Mouse (Mus musculus) urinary bladder, postnatal 36 days (tissue): Measurements from ENCODE around the gene Ulk4.
A peak's percentile ranks its signal among the peaks of the same experiment; 100 is the strongest.

ENCODE experiments used
- DNase-seq, 2 experiments: peaks; one replicate each; pipeline ENCODE4 v3.0.0; 2022; ENCODE audit warnings: low spot score in 2 of 2, mixed read lengths in 1 of 2

The Ulk4 gene

DNA sequence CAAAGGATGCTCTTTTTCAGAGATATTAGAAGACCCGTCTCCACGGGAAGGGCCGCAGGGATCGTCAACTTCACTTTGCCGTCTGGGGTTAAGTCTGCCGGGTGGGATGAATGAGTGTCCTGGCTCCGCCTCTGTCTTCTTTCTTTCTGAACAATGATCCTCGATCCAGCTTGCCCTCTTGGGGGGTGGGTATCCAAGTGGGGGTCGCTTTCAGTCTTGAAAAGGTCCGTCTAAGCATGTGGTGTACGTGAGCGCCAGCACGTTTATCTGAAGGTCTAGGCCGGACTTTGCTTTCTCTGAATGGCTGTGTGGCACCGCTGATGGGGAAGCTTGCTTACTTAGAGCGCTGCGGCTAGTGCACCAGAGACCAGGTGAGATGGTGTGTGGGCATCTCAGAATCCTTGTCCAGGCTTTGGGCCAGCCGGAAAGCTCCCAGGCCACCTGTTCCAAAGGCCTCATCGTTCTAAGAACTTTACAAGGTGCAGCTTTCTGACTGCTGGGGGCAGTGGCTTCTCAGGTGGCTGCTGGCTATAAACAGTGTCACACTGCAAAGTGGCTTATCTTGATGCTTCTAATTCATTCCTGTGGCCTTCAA, 23.1 kb upstream of the Ulk4 start:
- no peak for DNase-seq

- no peak for DNase-seq
Measured at GRCm38 (mm10) chr9:121299223-121299755, 22.3 kb upstream of the Ulk4 start.

DNA sequence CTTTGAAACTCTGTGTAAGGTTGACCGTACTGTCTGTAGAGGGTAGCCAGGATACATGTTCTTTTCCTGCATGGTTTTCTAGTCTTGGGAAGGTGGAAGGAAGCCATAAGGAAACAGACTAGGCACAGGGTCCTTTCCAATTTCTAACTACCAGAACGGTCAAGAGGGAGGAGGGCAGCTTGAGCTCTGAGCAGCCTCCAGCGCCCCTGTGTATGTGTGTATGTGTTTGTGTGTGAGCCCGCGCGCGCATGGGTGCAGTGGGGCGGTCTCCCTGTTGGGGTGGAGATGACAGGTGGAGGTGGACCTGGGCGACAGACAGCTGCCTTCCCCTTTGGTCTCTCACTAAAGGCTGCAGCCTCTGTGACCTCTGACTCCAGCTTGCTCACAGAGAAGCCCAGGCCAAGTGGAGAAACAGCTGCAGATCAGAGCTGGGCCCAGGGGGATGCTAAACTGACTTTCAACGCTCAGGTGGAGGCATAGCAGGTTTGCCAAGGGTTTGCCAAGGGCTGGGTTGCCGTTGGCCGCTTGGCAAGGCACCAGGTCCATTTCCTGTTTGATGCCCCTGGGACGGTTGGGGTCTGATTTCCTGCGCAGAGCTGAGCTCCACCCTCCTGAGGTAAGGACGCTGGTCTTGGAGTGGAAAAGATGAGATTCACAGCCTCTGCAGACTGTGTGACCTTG, 21.6 kb upstream of the Ulk4 start:
- no peak for DNase-seq

- DNase-seq = no peak
Measured at GRCm38 (mm10) chr9:121298065-121298398, 21.0 kb upstream of the Ulk4 start.

DNA sequence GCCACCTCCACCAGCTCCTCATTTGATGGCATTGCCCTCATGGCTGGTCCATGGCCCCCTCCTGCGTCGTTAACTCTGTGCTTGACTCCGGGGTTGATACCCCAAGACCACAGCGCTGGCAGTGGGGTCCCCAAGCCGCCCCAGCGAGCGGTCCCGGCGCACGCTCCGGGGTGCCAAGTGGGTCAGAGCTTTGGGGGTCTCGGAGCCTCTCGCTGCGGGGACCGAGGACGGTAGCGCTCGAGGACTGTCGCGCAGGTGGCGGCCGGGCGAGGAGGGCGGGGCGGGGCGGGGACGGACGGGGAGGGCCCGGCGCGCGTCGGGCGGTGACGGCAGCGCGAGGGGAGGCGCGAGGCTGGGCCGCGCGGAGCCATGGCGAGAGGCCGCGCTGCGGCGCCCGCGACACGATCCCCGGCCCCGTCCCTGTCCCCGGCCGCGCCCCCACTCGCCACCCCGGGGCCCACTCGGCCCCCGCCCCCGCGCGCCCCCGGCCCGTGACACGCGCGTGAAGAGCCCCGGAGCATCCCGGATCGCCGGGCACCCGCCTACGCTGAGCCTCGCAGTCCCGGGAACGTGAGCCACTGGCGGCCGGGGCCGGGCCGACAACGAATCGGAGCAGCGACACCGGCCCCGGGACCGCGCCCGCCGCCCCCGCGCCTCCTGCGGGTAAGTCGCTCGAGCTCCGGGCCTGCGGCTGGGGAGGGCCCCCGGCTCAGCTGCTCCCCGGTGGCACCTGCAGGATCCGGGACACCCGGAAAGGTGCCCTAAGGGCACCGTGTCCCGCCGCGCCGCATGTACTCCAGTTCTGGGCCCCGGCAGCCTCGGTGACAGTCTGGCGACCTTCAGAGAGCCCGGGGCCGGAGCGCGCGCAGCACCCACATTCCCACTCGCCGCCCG, 20.4 kb upstream of the Ulk4 start, which contains the start of gene Trak1:
Gene Trak1, plus strand, starts transcription at position 332 of the 894 bp plus-strand sequence.
- peak; percentile 54 for DNase-seq

DNA sequence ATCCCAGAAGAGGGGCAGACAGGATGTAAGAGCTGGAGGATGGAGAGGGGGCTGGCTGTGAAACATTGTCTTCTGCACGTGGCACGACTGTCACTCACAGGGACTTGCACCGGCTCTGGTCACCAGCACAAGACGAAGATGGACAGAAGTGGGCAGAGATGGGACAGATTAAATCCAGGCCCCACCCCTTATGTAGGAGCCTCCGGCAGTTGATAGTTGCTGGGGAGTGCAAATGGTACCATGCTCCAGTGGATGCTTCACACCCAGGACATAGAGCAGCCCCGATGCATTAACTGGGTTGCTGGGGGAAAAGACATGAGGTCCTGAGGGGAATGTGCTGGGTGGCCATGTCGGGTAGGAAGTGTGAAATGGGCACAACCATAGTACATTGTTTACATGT, 18.2 kb upstream of the Ulk4 start:
- no peak for DNase-seq

DNA sequence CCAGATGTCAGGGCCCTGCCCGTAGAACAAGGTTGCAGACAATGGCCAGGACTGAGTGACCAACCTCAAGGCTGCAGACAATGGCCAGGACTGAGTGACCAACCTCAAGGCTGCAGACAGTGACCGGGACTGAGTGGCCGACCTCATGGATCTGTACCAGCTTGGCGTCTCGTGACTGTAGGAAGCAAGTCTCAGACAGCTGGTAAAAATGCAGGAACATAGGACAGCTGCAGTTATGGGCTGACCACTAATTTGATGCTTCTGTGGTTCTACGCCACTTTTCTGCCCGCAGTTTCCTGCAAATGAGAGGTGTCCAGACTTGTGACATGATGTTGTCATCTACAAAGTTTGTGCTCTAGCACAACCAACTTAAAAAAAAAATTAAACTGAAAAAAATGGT, 16.2 kb upstream of the Ulk4 start:
- DNase-seq = no peak

GRCm38 (mm10) chr9:121291275-121291674, 14.3 kb upstream of the Ulk4 start:
- DNase-seq = no peak

DNA sequence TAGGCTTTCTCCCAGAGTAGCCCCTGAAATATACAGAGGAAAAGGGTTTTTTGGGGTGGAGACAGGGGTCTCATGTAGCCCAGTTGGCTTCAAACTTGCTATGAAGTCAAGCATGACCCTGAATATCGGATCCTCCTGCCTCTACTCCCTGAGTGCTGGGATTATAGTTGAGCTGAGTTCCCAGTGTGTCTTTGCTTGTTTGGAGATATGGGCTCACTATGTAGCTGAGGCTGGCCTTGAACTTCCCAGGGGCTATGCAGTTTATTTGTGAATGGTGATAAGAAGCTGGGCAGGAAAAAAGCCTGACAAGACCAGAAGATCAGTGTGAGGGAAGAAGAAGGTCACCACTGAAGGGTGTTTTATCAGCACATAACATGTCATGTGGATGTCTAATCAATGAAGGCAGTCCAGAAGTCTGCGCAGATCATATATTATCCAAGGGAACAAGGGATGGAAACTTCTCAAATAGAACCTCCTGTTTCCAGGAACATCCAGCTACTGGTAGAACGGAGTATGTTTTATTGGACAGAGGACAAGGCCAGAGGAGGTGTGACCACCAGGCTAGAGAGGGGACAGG, 9.4 kb upstream of the Ulk4 start:
- DNase-seq = no peak

- DNase-seq = peak; percentile 42 to 75
Measured at GRCm38 (mm10) chr9:121285341-121286324, 8.6 kb upstream of the Ulk4 start.

DNA sequence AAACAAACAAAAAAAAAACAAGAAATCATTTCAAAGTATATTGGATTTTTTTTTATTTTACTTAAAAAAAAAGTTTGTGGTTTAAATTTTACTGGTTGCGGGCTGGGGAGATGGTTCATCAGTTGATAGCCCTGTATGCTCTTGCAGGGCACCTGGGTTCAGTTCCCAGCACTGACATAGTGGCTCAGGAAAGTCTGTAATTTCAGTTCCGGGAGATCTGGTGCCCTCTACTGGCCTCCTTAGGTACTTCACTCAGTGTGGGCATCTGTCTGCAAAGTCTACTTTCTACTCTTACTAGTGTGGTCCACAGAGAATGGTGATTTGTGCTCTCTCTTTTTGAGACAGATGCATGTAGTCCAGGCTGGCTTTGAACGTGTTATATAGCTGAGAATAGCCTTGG, 7.4 kb upstream of the Ulk4 start:
- no peak for DNase-seq

DNA sequence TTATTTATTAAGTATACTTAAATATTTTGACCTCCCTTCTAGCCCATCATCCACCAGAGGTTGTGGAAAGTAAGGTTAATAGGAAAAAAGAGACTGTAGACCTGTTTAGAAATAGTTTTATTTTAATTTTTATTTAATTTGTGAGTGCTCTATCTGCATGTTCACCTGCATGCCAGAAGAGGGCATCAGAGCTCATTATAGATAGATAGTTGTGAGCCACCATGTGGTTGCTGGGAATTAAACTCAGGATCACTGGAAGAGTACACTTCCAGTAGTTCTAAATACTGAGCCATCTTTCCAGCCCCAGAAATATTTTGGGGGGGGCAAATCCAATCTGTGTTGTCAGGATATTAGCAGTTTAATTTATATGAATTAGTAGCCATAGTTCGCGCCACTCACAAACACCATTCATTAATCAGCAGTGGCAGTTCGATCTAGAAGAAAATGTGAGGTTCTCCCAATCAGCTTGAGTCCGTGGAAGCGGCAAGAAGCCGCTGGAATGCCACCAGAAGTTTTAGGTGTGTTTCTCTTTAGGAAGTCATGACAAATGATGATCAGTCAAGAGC, 6.7 kb upstream of the Ulk4 start:
- no peak for DNase-seq

GRCm38 (mm10) chr9:121281891-121282290, 4.9 kb upstream of the Ulk4 start:
- no peak for DNase-seq

DNA sequence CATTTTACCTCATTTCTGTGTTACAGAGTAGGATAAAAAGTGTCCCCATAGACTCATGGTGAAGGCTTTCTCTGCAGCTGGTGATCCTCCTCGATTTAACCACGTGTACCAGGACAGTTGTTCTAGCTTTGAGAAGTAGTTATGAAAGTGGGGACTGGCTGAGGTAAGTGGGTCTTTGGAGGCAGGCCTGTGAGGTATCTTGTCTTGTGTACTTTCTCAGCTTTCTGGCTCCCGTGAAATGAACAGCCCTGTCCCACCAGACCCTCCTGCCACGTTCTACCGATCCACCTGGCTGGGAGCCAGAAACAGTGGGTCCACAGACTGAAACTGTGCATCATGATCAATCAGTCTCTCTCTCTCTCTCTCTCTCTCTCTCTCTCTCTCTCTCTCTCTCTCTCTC, 2.2 kb upstream of the Ulk4 start:
- no peak for DNase-seq

GRCm38 (mm10) chr9:121276745-121277117, 266 bp downstream of the Ulk4 start:
- DNase-seq = no peak

- no peak for DNase-seq
Measured at GRCm38 (mm10) chr9:121271561-121271960, 5.4 kb downstream of the Ulk4 start.

GRCm38 (mm10) chr9:121271149-121271548, 5.8 kb downstream of the Ulk4 start:
- no peak for DNase-seq

GRCm38 (mm10) chr9:121265307-121265706, 11.7 kb downstream of the Ulk4 start:
- DNase-seq = no peak

GRCm38 (mm10) chr9:121257106-121257505, 19.9 kb downstream of the Ulk4 start:
- DNase-seq = no peak

- DNase-seq = no peak
Measured at GRCm38 (mm10) chr9:121254761-121255160, 22.2 kb downstream of the Ulk4 start.

GRCm38 (mm10) chr9:121253983-121254382, 23.0 kb downstream of the Ulk4 start:
- DNase-seq = no peak
